Mouse (Mus musculus) stomach, embryonic 16.5 days (tissue): ENCODE measurements at regions not wholly inside any gene's neighbourhood (a gene's known extent, or its start where the extent isn't known, plus 50 kb on each side); places are given as distances from the start of the nearest gene placed in this dataset.
"Not testable (repeated sequence)": the region's sequence is repeated elsewhere in the genome, so short reads cannot be mapped to it uniquely, and the experiment has no call there.

Experiments used
- ATAC-seq: fragments of 200-750 bp; cut with Nextera tagmentation; 2 replicates; pipeline ENCODE4 v1.8.0; 2017; ENCODE audit warnings: moderate number of reproducible peaks, moderate TSS enrichment; ENCODE audit not compliant: insufficient read depth, low FRiP score
- H3K27ac ChIP-seq: fragments of 300-500 bp; sonication (generic); 2 replicates; pipeline ENCODE4 v1.5.1; 2014; ENCODE audit warnings: low read length
- H3K27me3 ChIP-seq: fragments of 300-500 bp; sonication (generic); 2 replicates; pipeline ENCODE4 v1.6.1; 2014; ENCODE audit warnings: low read length, control low read depth, mixed read lengths; ENCODE audit not compliant: control insufficient read depth, insufficient read depth
- H3K36me3 ChIP-seq: fragments of 300-500 bp; sonication (generic); 2 replicates; pipeline ENCODE4 v1.6.1; 2014; ENCODE audit warnings: low read length; ENCODE audit not compliant: control insufficient read depth, insufficient read depth
- H3K4me1 ChIP-seq: fragments of 300-500 bp; sonication (generic); 2 replicates; pipeline ENCODE4 v1.6.1; 2014; ENCODE audit warnings: low read length, control low read depth, mixed read lengths; ENCODE audit not compliant: control insufficient read depth, insufficient read depth
- H3K4me2 ChIP-seq: fragments of 300-500 bp; sonication (generic); 2 replicates; pipeline ENCODE4 v1.6.1; 2014; ENCODE audit warnings: low read depth, low read length, mixed read lengths
- H3K4me3 ChIP-seq: fragments of 300-500 bp; sonication (generic); replicated peaks from 2 replicates; pipeline ENCODE4 v1.5.1; 2014; ENCODE audit warnings: mild to moderate bottlenecking, low read length
- H3K9ac ChIP-seq: fragments of 300-500 bp; sonication (generic); 2 replicates; pipeline ENCODE4 v1.6.1; 2014; ENCODE audit warnings: low read length
- H3K9me3 ChIP-seq: fragments of 300-500 bp; sonication (generic); replicated peaks from 2 replicates; pipeline ENCODE4 v1.6.1; 2016; ENCODE audit warnings: low read length, control low read depth; ENCODE audit not compliant: control insufficient read depth
- WGBS: fragments of 180-500 bp; shearing (Covaris S2); extraction: QIAGEN DNeasy Blood & Tissue Kit; methylation state at CpG from one replicate; pipeline ENCODE4 v1.1.7; 2014; 5-methylcytosine and 5-hydroxymethylcytosine counted together

GRCm38 (mm10) chr7:116609406-116609805 lies 105.2 kb downstream of the Nucb2 start:
- Histone ChIP-seq H3K9ac (no peak overlapping the region), H3K4me3 (no peak overlapping the region), H3K4me1 (peaks cover 4% of the 10 kb centered on the region; the same call in 1 of the 2 replicates), H3K27ac (no peak overlapping the region), H3K27me3 (no peaks in the 10 kb centered on the region), H3K9me3 (no peaks in the 10 kb centered on the region), H3K36me3 (no peaks in the 10 kb centered on the region), H3K4me2 (no peak overlapping the region)
- ATAC-seq, result no peak
- whole genome bisulfite sequencing, result 48% methylated on average over 6 of the region's 6 CpGs

- WGBS, result 83% methylated on average over 12 of the region's 12 CpGs
Observed at GRCm38 (mm10) chr7:116609906-116610305, 105.7 kb downstream of the Nucb2 start.

GRCm38 (mm10) chr7:116615984-116616383 lies 111.8 kb downstream of the Nucb2 start:
- H3K9me3 ChIP-seq, result no peaks in the 10 kb centered on the region
- 71% methylated on average over 3 of the region's 3 CpGs for WGBS

More at GRCm38 (mm10) chr7:116609906-116610305, 105.7 kb downstream of the Nucb2 start:
- Histone ChIP-seq H3K27ac (no peak overlapping the region), H3K4me1 (peaks cover 4% of the 10 kb centered on the region; the same call in 1 of the 2 replicates), H3K36me3 (no peaks in the 10 kb centered on the region), H3K4me2 (no peak overlapping the region), H3K27me3 (no peaks in the 10 kb centered on the region), H3K9me3 (no peaks in the 10 kb centered on the region), H3K4me3 (no peak overlapping the region), H3K9ac (no peak overlapping the region)
- no peak for ATAC-seq

DNA sequence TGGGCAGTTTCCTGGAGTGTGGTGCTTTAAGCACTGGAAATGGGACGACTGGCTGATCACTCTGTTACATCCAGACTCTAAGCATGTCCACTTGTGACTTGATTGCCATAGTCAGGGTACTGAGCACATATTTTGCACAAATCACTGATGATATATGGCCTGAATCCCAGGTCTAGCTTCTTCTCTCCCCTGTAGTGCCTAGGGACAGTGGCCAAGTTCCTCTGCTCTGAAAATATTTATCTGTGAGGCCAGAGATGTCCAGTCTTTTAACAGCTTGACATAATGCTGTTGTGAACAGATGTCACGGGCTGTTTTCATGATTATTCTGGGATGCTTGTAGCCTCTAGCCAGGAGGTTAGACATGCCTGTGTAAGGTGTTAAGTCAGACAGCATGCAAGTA lies 115.5 kb downstream of the Nucb2 start:
- Histone ChIP-seq H3K9ac (no peak overlapping the region), H3K4me3 (no peak overlapping the region), H3K27me3 (no peaks in the 10 kb centered on the region), H3K4me1 (no peaks in the 10 kb centered on the region), H3K36me3 (no peaks in the 10 kb centered on the region), H3K4me2 (no peak overlapping the region), H3K9me3 (no peaks in the 10 kb centered on the region), H3K27ac (no peak overlapping the region)
- no peak for ATAC-seq
- WGBS, result 63% methylated on average over 2 of the region's 2 CpGs

More at GRCm38 (mm10) chr7:116615984-116616383, 111.8 kb downstream of the Nucb2 start:
- Histone ChIP-seq H3K4me2 (no peak overlapping the region), H3K4me3 (no peak overlapping the region), H3K27me3 (no peaks in the 10 kb centered on the region), H3K4me1 (no peaks in the 10 kb centered on the region), H3K36me3 (no peaks in the 10 kb centered on the region), H3K27ac (no peak overlapping the region), H3K9ac (no peak overlapping the region)
- ATAC-seq, result no peak

- WGBS, result 67% methylated on average over 4 of the region's 4 CpGs
- Histone ChIP-seq H3K4me2 (no peak overlapping the region), H3K9ac (no peak overlapping the region), H3K27me3 (no peaks in the 10 kb centered on the region), H3K36me3 (no peaks in the 10 kb centered on the region), H3K27ac (no peak overlapping the region), H3K9me3 (no peaks in the 10 kb centered on the region), H3K4me1 (no peaks in the 10 kb centered on the region), H3K4me3 (no peak overlapping the region)
- ATAC-seq, result no peak
Observed at GRCm38 (mm10) chr7:116620381-116620780, 116.2 kb downstream of the Nucb2 start.

DNA sequence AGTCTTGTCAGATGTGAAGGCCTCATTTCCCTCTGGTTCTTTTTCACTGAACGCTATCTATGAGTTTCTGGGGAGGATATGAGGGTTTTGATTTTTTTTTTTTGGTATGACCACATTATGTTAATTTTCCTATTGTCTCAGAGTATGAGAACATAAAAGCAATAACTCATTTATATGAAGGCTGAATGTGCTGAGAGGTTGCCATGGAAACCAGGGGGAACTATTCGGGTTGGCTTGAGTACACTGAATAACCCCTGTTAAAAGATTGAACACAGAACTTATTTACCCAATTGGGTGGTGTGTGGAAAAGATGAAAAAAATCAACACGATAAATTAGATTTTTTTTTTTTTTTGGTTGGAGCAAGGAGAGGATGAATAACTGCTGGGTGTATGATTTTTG lies 129.0 kb downstream of the Nucb2 start:
- Histone ChIP-seq H3K27me3 (no peaks in the 10 kb centered on the region), H3K4me1 (no peaks in the 10 kb centered on the region), H3K9me3 (no peaks in the 10 kb centered on the region), H3K27ac (no peak overlapping the region), H3K36me3 (no peaks in the 10 kb centered on the region), H3K4me2 (no peak overlapping the region), H3K9ac (no peak overlapping the region), H3K4me3 (no peak overlapping the region)
- 59% methylated on average over 3 of the region's 3 CpGs for WGBS
- no peak for ATAC-seq

GRCm38 (mm10) chr7:116644902-116645650 lies 140.9 kb downstream of the Nucb2 start:
- Histone ChIP-seq H3K27me3 (no peaks in the 10 kb centered on the region), H3K4me3 (no peak overlapping the region), H3K27ac (no peak overlapping the region), H3K9ac (no peak overlapping the region), H3K4me2 (no peak overlapping the region), H3K9me3 (no peaks in the 10 kb centered on the region), H3K4me1 (no peaks in the 10 kb centered on the region), H3K36me3 (no peaks in the 10 kb centered on the region)
- 56% methylated on average over 10 of the region's 10 CpGs for WGBS
- no peak for ATAC-seq

- no peaks in the 10 kb centered on the region for H3K9me3 ChIP-seq
- ATAC-seq, result no peak
- no peaks in the 10 kb centered on the region for H3K4me1 ChIP-seq
- no peak overlapping the region for H3K4me2 ChIP-seq
- no peaks in the 10 kb centered on the region for H3K36me3 ChIP-seq
- no peaks in the 10 kb centered on the region for H3K27me3 ChIP-seq
- H3K27ac ChIP-seq, result no peak overlapping the region
- no peak overlapping the region for H3K4me3 ChIP-seq
- H3K9ac ChIP-seq, result no peak overlapping the region
- WGBS, result 54% methylated on average over 10 of the region's 10 CpGs
Observed at GRCm38 (mm10) chr7:116654466-116654865, 150.3 kb downstream of the Nucb2 start.

DNA sequence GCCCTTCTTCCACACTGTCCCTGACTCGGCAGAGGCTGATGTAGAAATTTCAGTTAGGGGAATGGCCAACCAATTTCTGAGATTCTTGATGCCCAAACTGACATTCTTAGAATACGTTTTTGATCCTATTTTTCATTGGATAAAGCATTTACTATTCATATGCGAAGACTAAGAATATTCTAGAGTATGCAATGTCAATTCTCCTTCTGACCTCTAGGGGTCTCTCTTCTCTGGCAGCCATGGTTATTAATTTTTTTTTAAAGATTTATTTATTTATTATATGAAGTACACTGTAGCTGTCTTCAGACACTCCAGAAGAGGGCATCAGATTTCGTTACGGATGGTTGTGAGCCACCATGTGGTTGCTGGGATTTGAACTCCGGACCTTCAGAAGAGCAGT lies 152.9 kb downstream of the Nucb2 start:
- WGBS, result 88% methylated on average over 6 of the region's 6 CpGs
- H3K27me3 ChIP-seq, H3K9me3 ChIP-seq, H3K4me3 ChIP-seq, H3K27ac ChIP-seq, ATAC-seq, H3K9ac ChIP-seq, H3K4me2 ChIP-seq, H3K4me1 ChIP-seq, H3K36me3 ChIP-seq: not testable (repeated sequence)
